Mouse (Mus musculus) liver, postnatal 0 days (tissue): ENCODE results near the gene Jmjd6. TPM values are rescaled to one million over a fixed set of nuclear protein-coding genes. Genes with fewer than 3 reads are reported as not detected.
A peak's percentile ranks its signal among the peaks of the same experiment; 100 is the strongest.

Experiments used
- ATAC-seq: fragments of 200-750 bp; cut with Nextera tagmentation; 2 replicates; pipeline ENCODE4 v1.8.0; 2017; ENCODE audit warnings: mild to moderate bottlenecking, moderate library complexity
- DNase-seq: peaks from one replicate; pipeline ENCODE4 v3.0.0-alpha.2; 2016
- H3K27ac ChIP-seq: fragments of 300-500 bp; sonication (generic); 2 replicates; pipeline ENCODE4 v1.5.1; 2014; ENCODE audit warnings: antibody characterized with exemption, moderate library complexity, mild to moderate bottlenecking, low read depth
- H3K27me3 ChIP-seq: fragments of 300-500 bp; sonication (generic); 2 replicates; pipeline ENCODE4 v1.6.1; 2014; ENCODE audit warnings: low read length, control low read depth, mixed read lengths; ENCODE audit not compliant: insufficient read depth
- H3K36me3 ChIP-seq: fragments of 300-500 bp; sonication (generic); replicated peaks from 2 replicates; pipeline ENCODE4 v1.6.1; 2014; ENCODE audit warnings: mild to moderate bottlenecking, control low read depth, low read length, moderate library complexity, mixed read lengths; ENCODE audit not compliant: insufficient read depth
- H3K4me1 ChIP-seq: fragments of 300-500 bp; sonication (generic); 2 replicates; pipeline ENCODE4 v1.6.1; 2014; ENCODE audit warnings: antibody characterized with exemption, mild to moderate bottlenecking, control low read depth; ENCODE audit not compliant: insufficient read depth
- H3K4me2 ChIP-seq: fragments of 300-500 bp; sonication (generic); 2 replicates; pipeline ENCODE4 v1.6.1; 2014; ENCODE audit warnings: low read depth, mild to moderate bottlenecking, low read length, moderate library complexity, mixed read lengths
- H3K4me3 ChIP-seq: fragments of 300-500 bp; sonication (generic); 2 replicates; pipeline ENCODE4 v1.5.1; 2014; ENCODE audit warnings: low read depth, low read length
- H3K9ac ChIP-seq: fragments of 300-500 bp; sonication (generic); replicated peaks from 2 replicates; pipeline ENCODE4 v1.6.1; 2014; ENCODE audit warnings: mild to moderate bottlenecking, moderate library complexity
- H3K9me3 ChIP-seq: fragments of 300-500 bp; sonication (generic); 2 replicates; pipeline ENCODE4 v1.6.1; 2016; ENCODE audit warnings: mild to moderate bottlenecking, control low read depth, low read length, mixed read lengths
- CTCF ChIP-seq: sonication (generic); IDR thresholded peaks from 2 replicates; pipeline ENCODE4 v1.5.1; 2016; ENCODE audit warnings: antibody characterized with exemption, low read depth
- EP300 ChIP-seq: IDR thresholded peaks from 2 replicates; pipeline ENCODE4 v1.6.1; 2016; ENCODE audit warnings: antibody characterized with exemption, low read depth, mild to moderate bottlenecking
- WGBS: fragments of 180-500 bp; shearing (Covaris S2); extraction: QIAGEN DNeasy Blood & Tissue Kit; methylation state at CpG from one replicate; pipeline ENCODE4 v1.1.7; 2014; ENCODE audit not compliant: insufficient replicate concordance; 5-methylcytosine and 5-hydroxymethylcytosine counted together
- polyA plus RNA-seq: library from polyadenylated mRNA; unstranded; fragments of >200 nt; fragmentation: Nextera tagmentation; extraction: Ambion mirVana; gene quantifications from 2 replicates; pipeline ENCODE4 v1.2.1, GENCODE M21; 2015

The Jmjd6 gene
- polyA plus RNA-seq, 1 experiment from 2014 or later: 19.0 TPM

GRCm38 (mm10) chr11:116814884-116815415, 28.3 kb downstream of the Jmjd6 start:
- DNase-seq: no peak
- no peak for ATAC-seq
- WGBS: 51% methylated on average over 7 of the region's 7 CpGs
- Histone ChIP-seq H3K27ac (peak overlapping the region; percentile 64; the same call in 1 of the 2 replicates), H3K4me2 (no peak overlapping the region), H3K27me3 (no peaks in the 10 kb centered on the region), H3K9me3 (no peaks in the 10 kb centered on the region), H3K36me3 (no peaks in the 10 kb centered on the region), H3K4me3 (no peak overlapping the region), H3K9ac (no peak overlapping the region), H3K4me1 (peaks cover 8% of the 10 kb centered on the region)
- no peak for TF ChIP-seq EP300
- TF ChIP-seq CTCF: no peak

- Histone ChIP-seq H3K9ac (no peak overlapping the region), H3K4me3 (no peak overlapping the region), H3K27me3 (no peaks in the 10 kb centered on the region), H3K9me3 (no peaks in the 10 kb centered on the region), H3K27ac (0 out of 2 replicates have a peak overlapping the region, but pooled peaks have one; percentile 64), H3K4me2 (no peak overlapping the region), H3K4me1 (peaks cover 8% of the 10 kb centered on the region), H3K36me3 (no peaks in the 10 kb centered on the region)
- 0 out of 2 replicates have a peak, but pooled peaks have one; percentile 9 for ATAC-seq
- no peak for TF ChIP-seq CTCF
- TF ChIP-seq EP300: no peak
- DNase-seq: no peak
- WGBS: 47% methylated on average over 20 of the region's 20 CpGs
These were observed 29.0 kb downstream of the Jmjd6 start for GRCm38 (mm10) chr11:116814076-116814883.

- WGBS: 86% methylated on average over 13 of the region's 13 CpGs
- ATAC-seq (no peak), DNase-seq (no peak)
- Histone ChIP-seq H3K4me3 (no peak overlapping the region), H3K9ac (no peak overlapping the region), H3K27ac (no peak overlapping the region), H3K9me3 (no peaks in the 10 kb centered on the region), H3K4me2 (no peak overlapping the region), H3K36me3 (no peaks in the 10 kb centered on the region), H3K27me3 (no peaks in the 10 kb centered on the region), H3K4me1 (peaks cover 8% of the 10 kb centered on the region)
- no peak for TF ChIP-seq EP300
- no peak for TF ChIP-seq CTCF
These were observed 29.6 kb downstream of the Jmjd6 start for GRCm38 (mm10) chr11:116813610-116814009.

GRCm38 (mm10) chr11:116812793-116813529, 30.3 kb downstream of the Jmjd6 start:
- ATAC-seq (no peak), DNase-seq (no peak)
- Histone ChIP-seq H3K36me3 (no peaks in the 10 kb centered on the region), H3K27me3 (no peaks in the 10 kb centered on the region), H3K4me2 (no peak overlapping the region), H3K9ac (no peak overlapping the region), H3K27ac (no peak overlapping the region), H3K9me3 (no peaks in the 10 kb centered on the region), H3K4me1 (peaks cover 8% of the 10 kb centered on the region), H3K4me3 (no peak overlapping the region)
- WGBS: 73% methylated on average over 21 of the region's 21 CpGs
- no peak for TF ChIP-seq CTCF
- no peak for TF ChIP-seq EP300

DNA sequence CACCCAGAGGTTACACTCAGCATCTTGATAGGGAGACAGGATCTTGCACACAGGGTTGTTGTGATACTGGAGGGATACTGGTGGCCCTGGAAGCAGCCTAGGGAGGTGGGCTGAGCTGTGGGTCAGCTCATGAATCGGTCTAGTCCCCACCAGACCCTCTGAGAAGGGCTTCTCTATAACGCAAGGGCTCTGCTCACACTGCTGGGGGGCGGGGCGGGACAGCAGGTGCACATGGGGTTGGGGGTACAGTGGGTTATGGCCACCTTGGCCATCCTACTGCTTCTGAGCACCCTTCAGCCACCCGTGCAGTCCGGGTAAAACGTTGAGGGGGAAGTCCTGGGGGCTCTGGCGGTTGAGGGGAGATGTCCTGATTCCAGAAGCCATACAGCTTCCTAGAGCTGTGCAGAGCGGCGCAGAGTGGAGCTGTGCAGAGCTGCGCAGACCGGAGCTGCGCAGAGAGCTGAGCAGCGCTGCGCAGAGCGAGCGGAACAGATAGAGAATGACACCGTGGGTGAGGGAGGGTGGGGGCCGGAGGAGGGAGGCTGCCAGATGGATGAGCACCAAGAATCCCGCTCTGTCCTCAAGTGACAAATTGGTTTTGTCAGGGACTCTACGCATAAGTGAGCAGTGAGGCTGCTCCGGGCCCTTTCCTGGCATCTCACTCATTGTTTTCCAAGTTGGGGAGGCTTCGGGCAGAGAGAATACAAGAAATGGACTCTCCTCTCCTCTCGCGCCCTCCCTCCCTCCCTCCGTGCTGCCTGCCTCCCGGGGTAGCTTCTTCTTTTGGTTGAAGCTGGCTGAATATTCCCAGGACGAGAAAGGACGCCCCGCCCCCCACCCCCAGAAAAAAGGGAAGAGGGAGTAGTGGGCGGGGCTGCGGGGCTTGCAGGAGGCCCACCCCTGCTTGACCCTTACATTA, 32.0 kb downstream of the Jmjd6 start:
- H3K36me3 ChIP-seq: no peaks in the 10 kb centered on the region
- H3K4me1 ChIP-seq: peaks cover 8% of the 10 kb centered on the region
- 10% methylated on average over 32 of the region's 32 CpGs for WGBS
- H3K9ac ChIP-seq: no peak overlapping the region
- TF ChIP-seq EP300 (no peak), CTCF (no peak)
- peak; percentile 65; the same call in 1 of the 2 replicates for ATAC-seq
- no peaks in the 10 kb centered on the region for H3K27me3 ChIP-seq
- H3K4me2 ChIP-seq: peak overlapping the region; percentile 70
- no peak overlapping the region for H3K27ac ChIP-seq
- H3K9me3 ChIP-seq: no peaks in the 10 kb centered on the region
- DNase-seq: peak; percentile 44
- H3K4me3 ChIP-seq: peak overlapping the region; percentile 24; the same call in 1 of the 2 replicates
